Mouse (Mus musculus) liver, embryonic 15.5 days (tissue): Measurements from ENCODE around the gene Mia. TPM values are rescaled to one million over a fixed set of nuclear protein-coding genes. Genes with fewer than 3 reads are reported as not detected.

Source experiments
- ATAC-seq: fragments of 200-750 bp; cut with Nextera tagmentation; 2 replicates; pipeline ENCODE4 v1.8.0; 2017; ENCODE audit warnings: moderate number of reproducible peaks, mild to moderate bottlenecking, moderate library complexity; ENCODE audit not compliant: insufficient read depth
- H3K27ac ChIP-seq: fragments of 300-500 bp; sonication (generic); replicated peaks from 2 replicates; pipeline ENCODE4 v1.5.1; 2015; ENCODE audit warnings: mild to moderate bottlenecking, inconsistent platforms
- H3K27me3 ChIP-seq: fragments of 300-500 bp; sonication (generic); 2 replicates; pipeline ENCODE4 v1.6.1; 2015; ENCODE audit warnings: mild to moderate bottlenecking, inconsistent platforms
- H3K36me3 ChIP-seq: fragments of 300-500 bp; sonication (generic); replicated peaks from 2 replicates; pipeline ENCODE4 v1.6.1; 2015; ENCODE audit warnings: moderate library complexity, mild to moderate bottlenecking, inconsistent platforms
- H3K4me1 ChIP-seq: fragments of 300-500 bp; sonication (generic); replicated peaks from 2 replicates; pipeline ENCODE4 v1.6.1; 2015; ENCODE audit warnings: inconsistent platforms
- H3K4me2 ChIP-seq: fragments of 300-500 bp; sonication (generic); 2 replicates; pipeline ENCODE4 v1.6.1; 2015; ENCODE audit warnings: moderate library complexity, mild to moderate bottlenecking, inconsistent platforms
- H3K4me3 ChIP-seq: fragments of 300-500 bp; sonication (generic); replicated peaks from 2 replicates; pipeline ENCODE4 v1.5.1; 2015; ENCODE audit warnings: mild to moderate bottlenecking, inconsistent platforms
- H3K9ac ChIP-seq: fragments of 300-500 bp; sonication (generic); 2 replicates; pipeline ENCODE4 v1.6.1; 2015; ENCODE audit warnings: moderate library complexity, mild to moderate bottlenecking, inconsistent platforms
- H3K9me3 ChIP-seq: fragments of 300-500 bp; sonication (generic); replicated peaks from 2 replicates; pipeline ENCODE4 v1.6.1; 2016; ENCODE audit warnings: inconsistent platforms
- WGBS: fragments of 180-500 bp; shearing (Covaris S2); methylation state at CpG from one replicate; pipeline ENCODE4 v1.1.7; 2015; ENCODE audit warnings: mixed read lengths; ENCODE audit not compliant: insufficient replicate concordance; 5-methylcytosine and 5-hydroxymethylcytosine counted together
- polyA plus RNA-seq: library from polyadenylated mRNA; unstranded; fragments of >200 nt; fragmentation: Nextera tagmentation; extraction: Ambion mirVana; gene quantifications from 2 replicates; pipeline ENCODE4 v1.2.1, GENCODE M21; 2015

The Mia gene
- polyA plus RNA-seq, 1 experiment from 2014 or later, result 1.5 TPM

- Histone ChIP-seq H3K36me3 (peaks cover 39% of the 10 kb centered on the region), H3K27ac (no peak overlapping the region), H3K9ac (no peak overlapping the region), H3K4me2 (no peak overlapping the region), H3K27me3 (no peaks in the 10 kb centered on the region), H3K4me3 (no peak overlapping the region), H3K4me1 (peaks cover 43% of the 10 kb centered on the region), H3K9me3 (no peaks in the 10 kb centered on the region)
- 89% methylated on average over 6 of the region's 6 CpGs for WGBS
- no peak for ATAC-seq
Measured at GRCm38 (mm10) chr7:27159256-27159655, 21.7 kb downstream of the Mia start.

GRCm38 (mm10) chr7:27158171-27158570, 22.8 kb downstream of the Mia start:
- whole genome bisulfite sequencing, result 85% methylated on average over 9 of the region's 9 CpGs
- no peaks in the 10 kb centered on the region for H3K27me3 ChIP-seq
- peaks cover 30% of the 10 kb centered on the region for H3K36me3 ChIP-seq
- H3K4me1 ChIP-seq, result peaks cover 32% of the 10 kb centered on the region
- no peak for ATAC-seq
- no peak overlapping the region for H3K27ac ChIP-seq
- no peak overlapping the region for H3K9ac ChIP-seq
- H3K4me3 ChIP-seq, result no peak overlapping the region
- H3K9me3 ChIP-seq, result no peaks in the 10 kb centered on the region
- no peak overlapping the region for H3K4me2 ChIP-seq

GRCm38 (mm10) chr7:27156005-27156404, 25.0 kb downstream of the Mia start:
- 75% methylated on average over 13 of the region's 13 CpGs for WGBS
- H3K27me3 ChIP-seq, result no peaks in the 10 kb centered on the region

GRCm38 (mm10) chr7:27153205-27153764, 27.7 kb downstream of the Mia start, which contains the start of gene Cyp2t4:
TSS of gene Cyp2t4 (plus strand) at chr7:27153714.
- ATAC-seq, result no peak

More at GRCm38 (mm10) chr7:27156005-27156404, 25.0 kb downstream of the Mia start:
- H3K4me2 ChIP-seq, result no peak overlapping the region
- peaks cover 25% of the 10 kb centered on the region for H3K36me3 ChIP-seq
- H3K4me1 ChIP-seq, result peaks cover 12% of the 10 kb centered on the region
- H3K9me3 ChIP-seq, result no peaks in the 10 kb centered on the region
- H3K9ac ChIP-seq, result no peak overlapping the region
- ATAC-seq, result no peak
- no peak overlapping the region for H3K27ac ChIP-seq
- no peak overlapping the region for H3K4me3 ChIP-seq

GRCm38 (mm10) chr7:27136410-27136996, 44.5 kb downstream of the Mia start:
- Histone ChIP-seq H3K36me3 (no peaks in the 10 kb centered on the region), H3K4me3 (no peak overlapping the region), H3K4me2 (no peak overlapping the region), H3K9ac (no peak overlapping the region), H3K27me3 (no peaks in the 10 kb centered on the region), H3K9me3 (no peaks in the 10 kb centered on the region), H3K27ac (no peak overlapping the region), H3K4me1 (no peaks in the 10 kb centered on the region)
- WGBS, result 45% methylated on average over 8 of the region's 8 CpGs
- no peak for ATAC-seq

More at GRCm38 (mm10) chr7:27153205-27153764, 27.7 kb downstream of the Mia start, which contains the start of gene Cyp2t4:
- Histone ChIP-seq H3K4me2 (no peak within 1 kb of the TSS), H3K27me3 (no peaks in the 10 kb centered on the region), H3K4me3 (no peak within 1 kb of the TSS), H3K9me3 (no peaks in the 10 kb centered on the region), H3K36me3 (peaks cover 11% of the 10 kb centered on the region), H3K27ac (no peak within 1 kb of the TSS), H3K4me1 (no peaks in the 10 kb centered on the region), H3K9ac (no peak within 1 kb of the TSS)
- WGBS, result 61% methylated on average over 10 of the region's 10 CpGs

- WGBS, result 59% methylated on average over 4 of the region's 4 CpGs
- no peak overlapping the region for H3K4me3 ChIP-seq
- ATAC-seq, result no peak
- no peak overlapping the region for H3K27ac ChIP-seq
- no peaks in the 10 kb centered on the region for H3K27me3 ChIP-seq
- H3K4me2 ChIP-seq, result no peak overlapping the region
- no peaks in the 10 kb centered on the region for H3K9me3 ChIP-seq
- no peaks in the 10 kb centered on the region for H3K4me1 ChIP-seq
- no peaks in the 10 kb centered on the region for H3K36me3 ChIP-seq
- H3K9ac ChIP-seq, result no peak overlapping the region
Measured at GRCm38 (mm10) chr7:27133757-27134156, 47.2 kb downstream of the Mia start.

GRCm38 (mm10) chr7:27133156-27133555, 47.8 kb downstream of the Mia start:
- Histone ChIP-seq H3K27ac (no peak overlapping the region), H3K4me2 (no peak overlapping the region), H3K9me3 (no peaks in the 10 kb centered on the region), H3K27me3 (no peaks in the 10 kb centered on the region), H3K9ac (no peak overlapping the region), H3K36me3 (no peaks in the 10 kb centered on the region), H3K4me1 (no peaks in the 10 kb centered on the region), H3K4me3 (no peak overlapping the region)
- peak; percentile 42; the same call in 1 of the 2 replicates for ATAC-seq
- 57% methylated on average over 12 of the region's 12 CpGs for WGBS

- H3K27me3 ChIP-seq, result no peaks in the 10 kb centered on the region
- no peak overlapping the region for H3K9ac ChIP-seq
- no peaks in the 10 kb centered on the region for H3K36me3 ChIP-seq
- WGBS, result 13% methylated on average over 10 of the region's 10 CpGs
- ATAC-seq, result no peak
- no peak overlapping the region for H3K27ac ChIP-seq
- H3K4me2 ChIP-seq, result peak overlapping the region; percentile 10; the same call in 1 of the 2 replicates
- H3K9me3 ChIP-seq, result no peaks in the 10 kb centered on the region
- H3K4me3 ChIP-seq, result no peak overlapping the region
- no peaks in the 10 kb centered on the region for H3K4me1 ChIP-seq
Measured at GRCm38 (mm10) chr7:27132588-27132987, 48.4 kb downstream of the Mia start.

- H3K9me3 ChIP-seq, result no peaks in the 10 kb centered on the region
- H3K4me1 ChIP-seq, result no peaks in the 10 kb centered on the region
- no peak for ATAC-seq
- H3K4me2 ChIP-seq, result no peak overlapping the region
- H3K27me3 ChIP-seq, result no peaks in the 10 kb centered on the region
- no peak overlapping the region for H3K4me3 ChIP-seq
- H3K27ac ChIP-seq, result no peak overlapping the region
- no peak overlapping the region for H3K9ac ChIP-seq
- no peaks in the 10 kb centered on the region for H3K36me3 ChIP-seq
- 40% methylated on average over 2 of the region's 2 CpGs for WGBS
Measured at GRCm38 (mm10) chr7:27131387-27131786, 49.6 kb downstream of the Mia start.

GRCm38 (mm10) chr7:27130521-27131370, 50.2 kb downstream of the Mia start:
- no peak for ATAC-seq
- no peaks in the 10 kb centered on the region for H3K4me1 ChIP-seq
- H3K27me3 ChIP-seq, result no peaks in the 10 kb centered on the region
- no peak overlapping the region for H3K27ac ChIP-seq
- no peak overlapping the region for H3K4me3 ChIP-seq
- H3K9ac ChIP-seq, result no peak overlapping the region
- H3K36me3 ChIP-seq, result no peaks in the 10 kb centered on the region
- no peaks in the 10 kb centered on the region for H3K9me3 ChIP-seq
- H3K4me2 ChIP-seq, result no peak overlapping the region
- WGBS, result 74% methylated on average over 22 of the region's 22 CpGs

GRCm38 (mm10) chr7:27129811-27130210, 51.1 kb downstream of the Mia start:
- no peak for ATAC-seq
- no peak overlapping the region for H3K4me3 ChIP-seq
- no peaks in the 10 kb centered on the region for H3K27me3 ChIP-seq
- no peak overlapping the region for H3K4me2 ChIP-seq
- no peak overlapping the region for H3K9ac ChIP-seq
- no peaks in the 10 kb centered on the region for H3K36me3 ChIP-seq
- no peaks in the 10 kb centered on the region for H3K4me1 ChIP-seq
- no peaks in the 10 kb centered on the region for H3K9me3 ChIP-seq
- H3K27ac ChIP-seq, result no peak overlapping the region
- 69% methylated on average over 12 of the region's 12 CpGs for WGBS
